Mouse (Mus musculus) forebrain, embryonic 10.5 days (tissue): Measurements from ENCODE around the gene Trpv5. TPM values are rescaled to one million over a fixed set of nuclear protein-coding genes. Genes with fewer than 3 reads are reported as not detected.
A peak's percentile ranks its signal among the peaks of the same experiment; 100 is the strongest.

Experiments used
- DNase-seq: peaks from one replicate; pipeline ENCODE4 v3.0.0-alpha.2; 2017; ENCODE audit warnings: low spot score; ENCODE audit errors: extremely low spot score
- H3K27ac ChIP-seq: fragments of 300-500 bp; sonication (generic); 2 replicates; pipeline ENCODE4 v1.5.1; 2016; ENCODE audit warnings: mild to moderate bottlenecking
- H3K27me3 ChIP-seq: fragments of 300-500 bp; sonication (generic); 2 replicates; pipeline ENCODE4 v1.6.1; 2016; ENCODE audit warnings: mild to moderate bottlenecking; ENCODE audit not compliant: poor library complexity, severe bottlenecking
- H3K36me3 ChIP-seq: fragments of 300-500 bp; sonication (generic); replicated peaks from 2 replicates; pipeline ENCODE4 v1.6.1; 2016; ENCODE audit warnings: mild to moderate bottlenecking, moderate library complexity
- H3K4me1 ChIP-seq: fragments of 300-500 bp; sonication (generic); 2 replicates; pipeline ENCODE4 v1.6.1; 2016
- H3K4me3 ChIP-seq: fragments of 300-500 bp; sonication (generic); 2 replicates; pipeline ENCODE4 v1.5.1; 2016; ENCODE audit warnings: mild to moderate bottlenecking, moderate library complexity
- H3K9me3 ChIP-seq: fragments of 300-500 bp; sonication (generic); 2 replicates; pipeline ENCODE4 v1.6.1; 2016; ENCODE audit warnings: mild to moderate bottlenecking, moderate library complexity
- WGBS: fragments of 180-500 bp; shearing (Covaris S2); methylation state at CpG from one replicate; pipeline ENCODE4 v1.1.7; 2016; 5-methylcytosine and 5-hydroxymethylcytosine counted together
- polyA plus RNA-seq: library from polyadenylated mRNA; unstranded; fragments of >200 nt; fragmentation: Nextera tagmentation; extraction: Ambion mirVana; gene quantifications from 2 replicates; pipeline ENCODE4 v1.2.1, GENCODE M21; 2016

The Trpv5 gene
- polyA plus RNA-seq, 1 experiment from 2014 or later, result not detected

DNA sequence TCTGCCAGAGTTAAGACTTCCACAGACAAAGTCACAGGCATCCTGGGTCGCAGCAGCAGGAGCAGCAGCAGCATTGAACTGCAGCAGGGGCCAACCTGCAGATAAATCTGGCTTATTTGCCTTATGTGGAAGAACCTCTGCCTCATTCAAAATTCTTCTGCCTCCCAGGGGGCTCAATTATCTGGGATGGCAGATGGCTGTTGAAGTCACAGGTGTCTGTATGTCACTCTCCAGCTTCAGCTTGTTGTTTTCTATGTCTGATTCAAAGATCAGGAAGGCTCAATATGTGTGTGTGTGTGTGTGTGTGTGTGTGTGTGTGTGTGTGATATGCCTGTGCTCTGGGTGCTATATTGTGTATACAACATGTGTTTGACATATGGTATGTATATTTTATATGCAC is 43.2 kb downstream of the Trpv5 start:
- 33% methylated on average over 1 of the region's 1 CpGs for WGBS
- H3K4me1 ChIP-seq, result 0 out of 2 replicates have a peak, but pooled peaks cover 2% of the 10 kb centered on the region

DNA sequence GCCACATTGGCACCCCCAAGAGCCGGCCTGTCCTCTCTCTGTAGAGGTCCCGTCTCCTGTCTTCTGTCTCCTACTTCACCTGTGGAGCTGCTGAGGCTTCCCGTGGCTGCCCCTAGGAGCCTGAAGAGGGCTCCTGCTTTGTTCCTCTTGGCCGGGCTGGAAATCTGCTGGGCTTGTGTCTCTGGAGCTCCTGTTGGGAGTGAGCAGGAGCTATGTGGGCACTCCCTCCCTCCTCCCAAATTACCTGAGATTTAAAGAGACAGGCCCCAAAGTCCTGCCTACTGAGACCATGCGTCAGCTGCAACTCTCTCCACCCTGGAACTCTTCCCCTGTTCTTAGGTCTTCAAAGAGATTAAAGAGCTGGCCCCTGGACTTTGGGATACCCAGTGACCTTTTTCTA is 44.4 kb downstream of the Trpv5 start, which contains the start of gene Trpv6:
Trpv6 (minus strand) TSS at position 228 of the 400 bp plus-strand sequence.
- DNase-seq, result no peak
- H3K4me3 ChIP-seq, result no peak within 1 kb of the TSS
- 19% methylated on average over 5 of the region's 5 CpGs for WGBS
- no peaks in the 10 kb centered on the region for H3K36me3 ChIP-seq
- H3K9me3 ChIP-seq, result no peaks in the 10 kb centered on the region
- H3K4me1 ChIP-seq, result 0 out of 2 replicates have a peak, but pooled peaks cover 2% of the 10 kb centered on the region
- H3K27me3 ChIP-seq, result no peaks in the 10 kb centered on the region
- H3K27ac ChIP-seq, result no peak within 1 kb of the TSS

More for the DNA sequence above, 43.2 kb downstream of the Trpv5 start:
- H3K9me3 ChIP-seq, result no peaks in the 10 kb centered on the region
- H3K4me3 ChIP-seq, result no peak overlapping the region
- H3K27ac ChIP-seq, result no peak overlapping the region
- no peak for DNase-seq
- no peaks in the 10 kb centered on the region for H3K27me3 ChIP-seq
- H3K36me3 ChIP-seq, result no peaks in the 10 kb centered on the region

DNA sequence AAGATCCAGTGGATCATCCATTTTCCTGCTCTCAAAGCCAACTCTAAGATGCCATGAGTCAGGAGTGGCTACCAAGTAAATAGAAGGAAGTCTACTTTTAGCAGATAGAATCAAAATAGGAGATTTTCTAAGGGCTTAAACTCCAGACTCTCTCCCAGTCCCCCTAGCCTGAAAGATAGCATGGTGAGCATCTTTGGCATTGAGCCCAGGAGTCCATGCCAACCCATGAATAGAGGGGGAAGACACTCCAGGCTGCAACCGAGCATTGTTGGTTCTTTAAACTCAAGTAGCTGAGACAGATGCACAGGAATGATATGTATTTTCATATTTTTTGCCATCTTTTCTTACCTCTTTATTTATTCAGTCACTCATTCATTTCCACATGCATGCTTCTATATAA is 45.4 kb downstream of the Trpv5 start:
- H3K27me3 ChIP-seq, result no peaks in the 10 kb centered on the region
- H3K9me3 ChIP-seq, result no peaks in the 10 kb centered on the region
- no peak for DNase-seq
- H3K4me3 ChIP-seq, result no peak overlapping the region
- no peaks in the 10 kb centered on the region for H3K36me3 ChIP-seq
- WGBS, result 54% methylated on average over 1 of the region's 1 CpGs
- H3K4me1 ChIP-seq, result no peaks in the 10 kb centered on the region
- H3K27ac ChIP-seq, result no peak overlapping the region

DNA sequence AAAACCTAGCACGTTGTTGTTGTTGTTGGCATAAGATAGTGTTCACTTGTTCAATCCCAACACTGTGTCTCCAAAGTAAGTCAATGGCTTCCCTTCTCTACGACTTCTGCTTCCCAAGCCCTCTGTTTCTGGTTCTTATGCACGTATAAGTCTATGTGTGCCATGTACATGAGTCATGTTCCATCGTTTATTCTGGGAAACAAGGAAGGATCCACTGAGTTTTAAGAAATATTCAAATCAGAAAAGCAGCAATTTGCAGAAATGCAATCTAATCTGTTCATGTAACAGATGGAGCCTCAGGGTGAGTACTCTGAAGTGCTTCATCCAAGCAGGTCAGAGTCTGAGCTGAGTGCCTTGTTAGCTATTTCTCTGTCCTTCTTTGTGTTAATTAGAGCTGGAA is 49.0 kb downstream of the Trpv5 start:
- no peak overlapping the region for H3K4me3 ChIP-seq
- 0 out of 2 replicates have a peak, but pooled peaks cover 4% of the 10 kb centered on the region for H3K4me1 ChIP-seq
- H3K36me3 ChIP-seq, result no peaks in the 10 kb centered on the region
- DNase-seq, result no peak
- H3K27me3 ChIP-seq, result no peaks in the 10 kb centered on the region
- WGBS, result 86% methylated on average over 4 of the region's 4 CpGs
- no peak overlapping the region for H3K27ac ChIP-seq
- no peaks in the 10 kb centered on the region for H3K9me3 ChIP-seq

DNA sequence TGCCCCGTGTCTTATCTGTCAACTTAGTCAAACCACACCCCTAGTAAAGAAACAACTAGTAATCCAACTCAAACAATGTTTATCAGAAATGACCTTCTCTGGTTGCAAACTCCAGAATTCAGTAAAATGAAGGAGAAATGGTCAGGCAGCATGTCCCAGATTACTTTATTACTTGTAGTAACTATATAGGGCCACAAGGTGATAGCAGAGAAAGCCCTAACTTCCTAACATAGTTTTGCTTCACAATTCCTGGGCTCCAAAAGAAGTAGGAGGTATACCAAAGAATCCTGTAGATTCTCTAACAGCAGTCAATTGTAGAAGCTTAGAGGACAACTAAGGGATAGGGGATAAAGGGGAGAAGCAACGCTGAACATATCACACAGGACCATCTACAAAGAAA is 49.8 kb downstream of the Trpv5 start:
- 0 out of 2 replicates have a peak, but pooled peaks cover 4% of the 10 kb centered on the region for H3K4me1 ChIP-seq
- 65% methylated on average over 2 of the region's 2 CpGs for WGBS
- H3K27ac ChIP-seq, result no peak overlapping the region
- DNase-seq, result no peak
- H3K4me3 ChIP-seq, result no peak overlapping the region
- no peaks in the 10 kb centered on the region for H3K9me3 ChIP-seq
- no peaks in the 10 kb centered on the region for H3K27me3 ChIP-seq
- no peaks in the 10 kb centered on the region for H3K36me3 ChIP-seq

DNA sequence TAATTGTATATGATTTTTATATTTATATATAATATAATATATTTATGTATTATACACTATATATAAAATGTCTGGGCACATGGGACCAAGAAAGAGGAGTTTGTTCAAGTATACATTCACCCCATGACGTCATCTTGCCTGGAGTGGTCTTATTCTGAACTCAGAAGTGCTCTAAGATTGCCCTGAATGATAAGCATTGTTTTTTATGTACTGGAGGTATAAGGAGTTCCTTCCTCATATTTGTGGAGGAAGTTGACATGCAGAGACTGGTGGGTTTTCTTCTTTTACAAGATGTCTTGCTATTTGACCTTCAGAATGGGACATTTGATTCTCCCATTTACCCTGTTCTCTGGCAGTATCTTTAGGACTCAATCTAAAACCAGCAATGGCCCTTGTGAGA is 52.4 kb downstream of the Trpv5 start:
- Histone ChIP-seq H3K4me3 (no peak overlapping the region), H3K36me3 (no peaks in the 10 kb centered on the region), H3K27ac (no peak overlapping the region), H3K4me1 (0 out of 2 replicates have a peak, but pooled peaks cover 4% of the 10 kb centered on the region), H3K27me3 (no peaks in the 10 kb centered on the region), H3K9me3 (no peaks in the 10 kb centered on the region)
- no peak for DNase-seq
- 71% methylated on average over 1 of the region's 1 CpGs for WGBS

DNA sequence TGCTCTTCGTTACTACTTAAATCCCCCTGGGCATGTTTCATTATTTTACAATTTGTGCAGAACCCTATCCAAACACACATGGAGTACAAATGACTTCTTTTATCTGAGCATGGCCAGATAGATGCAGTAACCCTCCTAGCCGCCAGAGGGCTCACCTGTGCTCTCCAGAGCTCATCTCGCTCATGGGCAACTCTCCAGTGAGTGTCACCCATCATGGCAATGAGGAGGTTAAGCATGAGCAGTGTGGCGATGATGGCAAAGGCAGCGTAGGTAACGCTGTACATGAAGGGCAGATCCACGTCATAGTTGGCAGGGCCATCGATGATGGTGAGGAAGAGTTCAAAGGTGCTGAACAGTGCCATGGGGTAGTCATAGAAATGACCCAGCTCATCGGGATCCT is 57.9 kb downstream of the Trpv5 start:
- H3K9me3 ChIP-seq, result no peaks in the 10 kb centered on the region
- H3K27me3 ChIP-seq, result no peaks in the 10 kb centered on the region
- H3K27ac ChIP-seq, result no peak overlapping the region
- DNase-seq, result no peak
- WGBS, result 71% methylated on average over 9 of the region's 9 CpGs
- H3K4me1 ChIP-seq, result no peaks in the 10 kb centered on the region
- H3K36me3 ChIP-seq, result peaks cover 12% of the 10 kb centered on the region; the same call in 1 of the 2 replicates
- H3K4me3 ChIP-seq, result no peak overlapping the region

DNA sequence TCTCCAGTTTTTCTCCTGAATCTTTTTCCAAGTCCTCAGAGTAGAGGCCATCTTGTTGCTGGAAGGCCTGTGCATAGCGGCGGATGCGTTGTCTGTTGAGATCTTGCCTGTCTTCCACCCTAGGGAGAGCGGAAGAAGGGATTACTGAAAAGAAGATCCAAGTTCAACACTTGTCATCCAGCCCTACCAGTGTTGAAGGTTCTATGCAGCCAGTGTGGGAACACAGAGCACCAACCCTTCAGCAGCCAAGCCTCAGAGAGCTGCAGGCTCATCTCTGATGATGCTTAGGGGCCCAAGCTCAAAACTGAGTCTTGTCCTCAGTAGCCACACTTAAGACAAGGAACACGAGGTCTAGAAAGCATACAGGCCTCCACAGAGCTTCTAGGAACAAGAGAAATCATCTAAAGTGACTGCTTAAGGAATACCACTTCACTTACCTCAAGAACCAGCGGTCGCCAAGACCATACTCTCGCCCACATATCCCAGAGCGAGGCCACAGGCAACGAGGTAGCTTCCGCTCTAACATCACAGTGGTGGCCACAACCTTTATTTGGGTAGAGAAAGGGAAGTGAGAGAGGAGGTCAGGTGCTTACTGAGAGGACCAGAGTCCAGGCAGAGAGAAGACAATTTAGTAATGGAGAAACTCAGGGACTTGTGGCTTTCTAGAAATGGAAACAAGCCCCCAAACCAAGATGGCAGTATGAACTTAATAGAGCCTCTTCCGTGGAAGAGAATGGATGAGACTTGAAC is 59.2 kb downstream of the Trpv5 start:
- DNase-seq, result no peak
- no peak overlapping the region for H3K4me3 ChIP-seq
- no peaks in the 10 kb centered on the region for H3K27me3 ChIP-seq
- H3K9me3 ChIP-seq, result no peaks in the 10 kb centered on the region
- no peaks in the 10 kb centered on the region for H3K4me1 ChIP-seq
- H3K27ac ChIP-seq, result no peak overlapping the region
- H3K36me3 ChIP-seq, result peaks cover 22% of the 10 kb centered on the region
- WGBS, result 94% methylated on average over 12 of the region's 12 CpGs

DNA sequence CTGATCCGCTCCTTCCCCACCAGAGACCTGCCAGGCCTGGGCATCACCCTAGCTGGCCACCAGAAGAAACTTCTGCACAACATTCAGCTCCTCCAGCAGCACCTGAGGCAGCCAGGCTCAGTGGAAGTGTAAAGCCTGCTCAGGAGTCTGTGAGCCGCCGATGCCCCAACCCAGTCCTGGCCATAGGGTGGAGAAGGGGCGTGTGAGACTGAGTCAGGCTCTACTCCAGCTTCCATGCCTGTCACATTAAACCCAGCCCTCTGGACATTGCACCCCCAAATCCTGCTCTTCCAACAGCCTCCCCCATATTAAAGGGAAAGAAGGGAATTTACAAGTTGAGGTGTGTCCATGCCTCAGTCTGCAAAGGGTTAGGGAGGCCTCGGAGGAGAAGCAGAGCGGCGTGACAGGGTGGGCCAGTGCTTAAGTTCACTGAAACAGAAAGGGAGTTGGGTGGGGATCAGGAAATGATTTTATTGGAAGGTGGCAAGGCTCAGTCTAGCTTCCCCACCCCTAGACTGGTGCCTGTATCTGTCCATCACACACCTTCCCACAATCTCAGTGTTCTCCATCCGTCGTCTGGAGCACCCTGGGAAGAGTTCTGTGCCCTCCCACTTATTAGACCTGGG is 60.3 kb downstream of the Trpv5 start:
- WGBS, result 94% methylated on average over 9 of the region's 9 CpGs
- Histone ChIP-seq H3K36me3 (peaks cover 27% of the 10 kb centered on the region), H3K27ac (no peak overlapping the region), H3K4me3 (no peak overlapping the region), H3K27me3 (no peaks in the 10 kb centered on the region), H3K4me1 (no peaks in the 10 kb centered on the region), H3K9me3 (no peaks in the 10 kb centered on the region)
- no peak for DNase-seq

DNA sequence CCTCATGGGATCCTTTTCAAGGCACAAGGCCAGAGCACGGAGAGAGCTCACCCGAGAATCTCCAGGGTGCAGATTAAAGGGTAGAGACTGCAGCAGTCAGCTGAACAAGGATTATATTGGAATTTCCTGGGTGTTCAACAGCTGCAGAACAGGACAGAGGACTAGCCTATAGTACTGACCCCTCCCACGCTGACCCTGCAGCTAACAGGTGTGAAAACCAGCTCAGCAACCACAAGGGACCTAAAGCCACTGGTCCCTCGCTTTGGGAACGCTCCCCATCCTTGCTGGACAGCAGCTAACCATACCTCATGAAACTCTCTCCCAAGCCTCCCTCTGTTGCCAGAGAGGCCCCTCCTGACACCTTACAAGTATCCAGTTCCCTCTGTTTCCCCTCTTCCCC is 72.9 kb downstream of the Trpv5 start:
- peaks cover 20% of the 10 kb centered on the region for H3K4me1 ChIP-seq
- DNase-seq, result no peak
- H3K9me3 ChIP-seq, result no peaks in the 10 kb centered on the region
- no peaks in the 10 kb centered on the region for H3K36me3 ChIP-seq
- 53% methylated on average over 5 of the region's 5 CpGs for WGBS
- H3K4me3 ChIP-seq, result no peak overlapping the region
- H3K27me3 ChIP-seq, result peaks cover 14% of the 10 kb centered on the region
- no peak overlapping the region for H3K27ac ChIP-seq

DNA sequence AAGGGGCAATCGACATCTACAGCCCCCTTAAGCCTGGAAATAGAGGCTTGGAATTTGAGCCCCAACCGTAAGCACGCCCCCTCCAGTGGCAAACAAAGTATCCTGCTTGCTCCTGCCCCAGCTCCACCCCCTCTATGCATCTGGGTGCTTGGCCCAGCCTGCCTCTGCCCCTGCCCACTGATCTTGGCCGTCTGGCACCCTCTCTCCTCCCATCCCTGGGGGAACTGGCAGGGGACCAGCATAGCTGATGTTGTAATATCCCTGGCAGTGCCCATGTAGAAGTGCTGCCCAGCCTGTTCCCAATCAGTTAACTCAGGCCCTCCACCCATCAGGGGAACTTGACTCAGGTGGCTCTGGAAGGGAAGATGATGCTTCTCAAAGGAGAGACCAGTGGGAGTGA is 74.4 kb downstream of the Trpv5 start:
- Histone ChIP-seq H3K4me1 (peaks cover 20% of the 10 kb centered on the region), H3K27ac (peak overlapping the region; percentile 90; the same call in 1 of the 2 replicates), H3K36me3 (no peaks in the 10 kb centered on the region), H3K4me3 (peak overlapping the region; percentile 69), H3K9me3 (no peaks in the 10 kb centered on the region), H3K27me3 (peaks cover 14% of the 10 kb centered on the region)
- 2% methylated on average over 4 of the region's 4 CpGs for WGBS
- no peak for DNase-seq

DNA sequence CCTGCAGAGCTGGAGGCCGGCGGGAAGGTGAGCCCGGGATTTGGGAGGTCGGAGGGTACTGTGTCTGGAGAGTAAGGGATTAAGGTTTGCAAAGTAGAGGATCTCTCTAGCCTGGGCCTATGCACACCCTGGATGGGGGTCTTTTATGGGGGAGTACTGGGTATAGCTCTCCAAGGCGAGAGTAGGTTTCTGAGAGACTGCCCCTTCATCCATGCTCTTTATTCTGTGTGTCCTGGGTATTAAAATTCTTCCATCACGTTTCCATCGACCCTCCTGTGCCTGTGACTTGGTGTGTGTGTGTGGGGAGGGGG is 74.8 kb downstream of the Trpv5 start:
- H3K27ac ChIP-seq, result peak overlapping the region; percentile 90
- peaks cover 20% of the 10 kb centered on the region for H3K4me1 ChIP-seq
- 2% methylated on average over 7 of the region's 7 CpGs for WGBS
- no peak for DNase-seq
- H3K9me3 ChIP-seq, result no peaks in the 10 kb centered on the region
- H3K36me3 ChIP-seq, result no peaks in the 10 kb centered on the region
- peaks cover 14% of the 10 kb centered on the region for H3K27me3 ChIP-seq
- H3K4me3 ChIP-seq, result peak overlapping the region; percentile 69

DNA sequence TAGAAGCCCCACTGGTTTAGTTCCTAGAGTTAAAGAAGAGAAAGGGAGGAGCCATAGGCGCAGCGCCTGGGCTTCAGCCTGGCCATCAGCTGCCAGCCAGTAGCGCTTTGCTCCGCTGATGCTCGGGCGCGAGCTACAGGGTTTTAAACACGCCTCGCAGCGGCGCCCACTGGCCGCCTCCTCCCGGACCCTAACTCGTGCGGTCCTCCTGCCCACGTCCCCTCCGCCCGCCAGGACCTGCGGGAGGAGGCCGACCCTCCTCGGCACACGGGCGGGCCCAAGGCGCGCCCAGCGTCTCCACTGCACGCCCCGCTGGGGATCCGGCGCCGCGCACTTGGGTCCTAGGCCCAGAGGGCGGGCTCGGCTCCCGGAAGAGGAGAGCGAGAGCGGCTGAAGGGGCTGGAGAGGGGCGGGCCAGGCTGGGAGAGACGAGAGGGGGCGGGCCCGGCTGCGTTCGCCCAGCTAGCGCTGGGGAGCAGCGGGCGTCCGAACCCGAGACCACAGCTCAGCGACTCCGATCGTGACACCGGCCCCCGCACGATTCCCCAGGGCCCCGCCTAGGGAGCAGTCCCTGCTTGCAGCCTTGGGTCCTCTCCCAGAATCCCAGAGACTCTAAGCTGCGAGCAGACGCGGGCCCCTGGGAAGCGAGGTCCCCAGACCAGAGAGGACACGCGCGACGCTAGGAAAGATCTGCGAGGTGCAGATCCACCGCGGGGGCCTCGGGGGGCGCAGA is 75.3 kb downstream of the Trpv5 start, which contains the start of gene Ephb6:
Ephb6 (plus strand) TSS at position 422 of the 733 bp plus-strand sequence.
- peaks cover 20% of the 10 kb centered on the region for H3K4me1 ChIP-seq
- H3K27me3 ChIP-seq, result peaks cover 14% of the 10 kb centered on the region
- DNase-seq, result peak; percentile 84
- H3K4me3 ChIP-seq, result peak within 1 kb of the TSS; percentile 69
- peak within 1 kb of the TSS; percentile 90 for H3K27ac ChIP-seq
- H3K9me3 ChIP-seq, result no peaks in the 10 kb centered on the region
- no peaks in the 10 kb centered on the region for H3K36me3 ChIP-seq
- under 1% methylated on average over 66 of the region's 68 CpGs for WGBS
